Mouse (Mus musculus) heart, postnatal 4 days (tissue): ENCODE measurements around the gene Abca16. TPM values are rescaled to one million over a fixed set of nuclear protein-coding genes. Genes with fewer than 3 reads are reported as not detected.

Experiments
- DNase-seq: peaks from one replicate; pipeline ENCODE4 v3.0.0; 2021
- total RNA-seq, 2 experiments: library from RNA; stranded (reverse); gene quantifications; 2 replicates each; pipeline ENCODE4 v1.2.3; 2021

Gene Abca16
- total RNA-seq, result not detected

DNA sequence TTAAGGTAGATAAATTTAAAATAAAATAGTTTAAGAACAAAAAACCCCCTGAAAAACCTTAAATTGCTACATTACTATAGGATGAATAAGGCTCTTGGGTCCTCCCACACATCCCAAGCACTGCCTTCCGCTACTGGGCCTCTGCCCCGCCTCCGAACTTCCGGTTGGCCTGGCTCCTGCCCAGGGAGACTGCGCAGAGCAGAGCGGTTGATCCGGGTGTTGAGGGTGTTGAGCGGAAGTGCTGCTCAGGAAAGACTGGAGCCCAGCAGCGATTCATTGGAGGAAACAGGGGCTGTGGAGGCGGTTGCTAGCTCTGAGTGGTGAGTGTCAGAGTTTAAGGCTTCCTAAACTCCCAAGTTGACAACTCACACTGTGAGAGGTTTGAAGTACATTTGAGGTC lies at the start of gene Abca16:
Gene Abca16, plus strand, starts transcription at position 201 of the 400 bp plus-strand sequence.
- peak; percentile 5 for DNase-seq

DNA sequence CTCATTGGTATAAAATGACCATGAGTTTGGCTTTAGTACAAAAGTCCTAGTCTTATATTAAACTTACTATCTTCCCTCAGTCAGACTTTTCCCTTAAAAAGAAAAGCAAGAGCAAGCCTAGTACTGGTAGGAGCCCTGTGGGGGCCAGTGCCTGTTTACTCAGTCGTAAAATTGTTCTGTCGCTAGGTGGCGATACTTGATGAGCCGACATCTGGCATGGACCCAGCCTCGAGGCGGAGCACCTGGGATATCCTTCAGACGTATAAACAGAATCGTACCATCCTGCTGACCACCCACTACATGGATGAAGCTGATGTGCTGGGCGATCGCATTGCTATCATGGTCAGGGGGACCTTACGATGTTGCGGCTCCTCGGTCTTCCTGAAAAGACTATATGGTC lies 48.3 kb upstream of the Abca16 start:
- peak; percentile 5 for DNase-seq

DNA sequence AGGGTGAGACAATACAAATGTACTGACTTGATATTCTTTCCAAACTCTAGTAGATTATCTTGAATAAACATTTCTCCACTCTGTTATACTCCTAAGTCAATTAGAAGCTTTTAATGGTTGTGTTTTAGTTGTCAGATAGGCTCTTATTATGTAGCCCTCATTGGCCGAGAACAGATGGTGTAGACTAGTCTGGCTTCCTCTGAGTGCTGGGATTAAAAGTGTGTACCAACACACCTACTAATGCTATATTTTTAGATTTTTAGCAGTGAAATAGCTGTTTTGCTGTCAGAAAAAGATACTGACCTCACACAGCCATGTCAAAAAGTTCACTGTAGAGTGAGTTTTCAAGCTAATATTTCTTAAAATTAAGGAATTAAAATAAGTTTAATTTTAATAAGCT lies 2.9 kb downstream of the Abca16 start:
- no peak for DNase-seq

GRCm38 (mm10) chr7:120426625-120427024 lies 17.2 kb downstream of the Abca16 start:
- peak; percentile 9 for DNase-seq

GRCm38 (mm10) chr7:120431464-120431863 lies 22.0 kb downstream of the Abca16 start:
- no peak for DNase-seq

DNA sequence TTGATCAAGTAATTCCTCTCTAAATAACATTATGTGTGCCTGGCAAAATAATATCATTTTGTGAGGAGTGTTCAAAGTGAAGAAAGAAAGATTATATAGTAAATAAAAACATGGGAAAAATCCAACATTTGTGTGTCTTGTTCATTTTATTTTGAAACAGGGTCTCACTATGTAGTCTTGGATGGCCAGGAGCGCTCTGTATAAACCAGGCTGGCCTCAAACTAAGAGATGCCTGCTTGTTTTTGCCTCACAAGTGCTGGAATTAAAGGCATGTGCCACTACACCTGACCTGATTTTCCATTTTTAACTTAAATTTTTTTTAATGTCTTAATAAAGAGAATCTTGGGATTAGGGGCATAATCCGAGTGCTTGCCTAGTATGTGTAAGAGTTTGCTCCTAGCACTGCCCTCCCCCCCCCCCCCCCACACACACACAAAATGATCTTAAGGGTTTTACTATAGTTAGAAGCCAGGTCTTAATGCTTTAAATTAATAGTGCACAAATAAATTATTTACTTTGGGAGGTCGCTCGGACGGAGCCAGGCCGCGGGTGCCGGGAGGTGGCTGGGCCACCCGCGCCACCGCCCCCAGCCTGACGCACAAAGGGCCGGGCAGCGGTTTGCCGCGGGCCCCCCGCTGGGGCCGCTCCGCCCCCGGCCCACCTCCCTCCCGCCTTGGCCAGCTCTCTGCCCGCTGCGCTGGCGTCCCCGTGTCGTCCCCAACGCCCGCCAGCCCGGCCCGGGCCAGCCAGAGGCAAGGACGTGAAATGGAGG lies 94.6 kb downstream of the Abca16 start:
- DNase-seq, result peak; percentile 7

DNA sequence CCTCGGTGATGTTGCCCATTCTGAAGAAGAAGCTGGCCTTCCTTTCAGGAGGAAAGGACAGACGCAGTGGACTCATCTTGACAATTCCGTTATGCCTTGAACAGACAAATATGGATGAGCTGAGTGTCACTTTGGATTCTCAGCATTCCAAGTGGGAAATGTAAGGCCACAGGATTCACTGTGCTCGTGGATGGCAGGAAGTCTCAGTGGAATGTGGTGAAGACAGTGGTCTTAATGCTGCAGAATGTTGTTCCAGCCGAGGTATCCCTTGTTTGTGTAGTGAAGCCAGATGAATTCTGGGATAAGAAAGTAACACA lies 95.2 kb downstream of the Abca16 start:
- DNase-seq, result no peak

GRCm38 (mm10) chr7:120534805-120535204 lies 125.4 kb downstream of the Abca16 start:
- no peak for DNase-seq

DNA sequence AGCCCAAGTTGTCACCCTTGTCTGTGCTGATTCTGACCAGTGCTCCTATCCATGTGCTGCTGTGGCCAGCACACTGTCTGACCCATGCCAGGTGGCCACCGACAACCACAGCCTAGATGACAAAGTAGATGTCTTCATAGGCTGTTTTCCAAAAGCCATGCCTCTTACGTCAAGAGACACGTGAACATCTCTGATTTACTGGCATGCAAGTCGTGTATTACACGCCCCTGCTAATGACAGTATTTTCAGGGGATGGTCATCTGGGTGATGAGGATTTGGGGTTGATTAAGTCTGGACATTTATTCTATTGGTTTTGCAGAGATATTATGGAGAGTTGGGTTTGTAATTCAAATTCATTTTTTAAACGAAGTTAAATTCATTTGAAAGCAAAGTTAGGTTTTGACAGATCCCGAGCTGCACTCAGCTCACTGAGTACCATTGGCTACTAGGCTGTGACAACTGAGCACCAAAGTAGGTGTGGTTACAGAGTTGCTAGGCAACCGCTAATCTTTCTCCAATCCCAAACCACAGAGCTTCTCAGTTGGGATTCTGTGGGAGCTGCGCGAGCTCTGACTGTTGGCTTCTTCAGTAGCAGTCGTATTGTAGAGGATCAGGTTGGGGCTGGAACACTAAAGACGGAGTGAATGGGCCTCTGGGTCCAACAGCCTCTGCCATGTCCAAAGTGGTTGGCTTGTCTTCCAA lies 143.2 kb downstream of the Abca16 start:
- no peak for DNase-seq

- DNase-seq, result no peak
These were observed 143.7 kb downstream of the Abca16 start for GRCm38 (mm10) chr7:120553181-120553551.

- no peak for DNase-seq
These were observed 157.9 kb downstream of the Abca16 start for GRCm38 (mm10) chr7:120567366-120567765.

- DNase-seq, result no peak
These were observed 167.1 kb downstream of the Abca16 start for GRCm38 (mm10) chr7:120576520-120576919.

Other genes starting within 250 kb of the Abca16 start
- gene Anks4b, start 235.8 kb upstream of the Abca16 start, total RNA-seq, result under 1 TPM; 0.11 to 0.12 TPM
- under 1 TPM; 0.45 to 0.63 TPM for gene Crym, start 207.5 kb upstream of the Abca16 start, total RNA-seq
- under 1 TPM in 1 of 2 experiments, not detected in 1; 0.20 TPM for gene Abca14, start 205.7 kb upstream of the Abca16 start, total RNA-seq
- gene Abca15, start 81.0 kb upstream of the Abca16 start, total RNA-seq, result not detected
- 100 to 1,000 TPM; 820 to 827 TPM for gene Uqcrc2, start 225.5 kb downstream of the Abca16 start, total RNA-seq